Mouse (Mus musculus): ENCODE results near the gene Fras1.

Fras1 gene

GRCm38 (mm10) chr5:96373567-96373985 is at the start of gene Fras1:
TSS of gene Fras1 (plus strand) at chr5:96373955.
- DNase-seq: no peak

GRCm38 (mm10) chr5:96331048-96331737 is 42.6 kb upstream of the Fras1 start:
- no peak for DNase-seq

- DNase-seq: no peak
Measured at GRCm38 (mm10) chr5:96331738-96332070, 42.1 kb upstream of the Fras1 start.

GRCm38 (mm10) chr5:96333963-96334362 is 39.8 kb upstream of the Fras1 start:
- no peak for DNase-seq

GRCm38 (mm10) chr5:96340564-96340963 is 33.2 kb upstream of the Fras1 start:
- no peak for DNase-seq

GRCm38 (mm10) chr5:96344983-96345382 is 28.8 kb upstream of the Fras1 start:
- no peak for DNase-seq

- DNase-seq: no peak
Measured at GRCm38 (mm10) chr5:96351963-96352362, 21.8 kb upstream of the Fras1 start.

- DNase-seq: no peak
Measured at GRCm38 (mm10) chr5:96363950-96364349, 9.8 kb upstream of the Fras1 start.

GRCm38 (mm10) chr5:96365590-96365989 is 8.2 kb upstream of the Fras1 start:
- no peak for DNase-seq

- no peak for DNase-seq
Measured at GRCm38 (mm10) chr5:96367260-96367659, 6.5 kb upstream of the Fras1 start.

- no peak for DNase-seq
Measured at GRCm38 (mm10) chr5:96373106-96373505, 649 bp upstream of the Fras1 start.

GRCm38 (mm10) chr5:96373986-96374901 is 489 bp downstream of the Fras1 start:
- no peak for DNase-seq

GRCm38 (mm10) chr5:96375391-96375831 is 1.7 kb downstream of the Fras1 start:
- DNase-seq: no peak

- no peak for DNase-seq
Measured at GRCm38 (mm10) chr5:96376216-96376615, 2.5 kb downstream of the Fras1 start.

GRCm38 (mm10) chr5:96386138-96386933 is 12.6 kb downstream of the Fras1 start:
- DNase-seq: no peak

- DNase-seq: no peak
Measured at GRCm38 (mm10) chr5:96388306-96388705, 14.6 kb downstream of the Fras1 start.

GRCm38 (mm10) chr5:96389963-96390623 is 16.3 kb downstream of the Fras1 start:
- no peak for DNase-seq

- DNase-seq: no peak
Measured at GRCm38 (mm10) chr5:96391086-96391485, 17.3 kb downstream of the Fras1 start.

GRCm38 (mm10) chr5:96394947-96395346 is 21.2 kb downstream of the Fras1 start:
- DNase-seq: no peak

- no peak for DNase-seq
Measured at GRCm38 (mm10) chr5:96395786-96396650, 22.3 kb downstream of the Fras1 start.

- no peak for DNase-seq
Measured at GRCm38 (mm10) chr5:96402555-96402954, 28.8 kb downstream of the Fras1 start.

Data from cerebellum, adult 8-10 months (tissue).